Mouse (Mus musculus): Measurements from ENCODE around the gene Gm17349.

Gm17349 gene

DNA sequence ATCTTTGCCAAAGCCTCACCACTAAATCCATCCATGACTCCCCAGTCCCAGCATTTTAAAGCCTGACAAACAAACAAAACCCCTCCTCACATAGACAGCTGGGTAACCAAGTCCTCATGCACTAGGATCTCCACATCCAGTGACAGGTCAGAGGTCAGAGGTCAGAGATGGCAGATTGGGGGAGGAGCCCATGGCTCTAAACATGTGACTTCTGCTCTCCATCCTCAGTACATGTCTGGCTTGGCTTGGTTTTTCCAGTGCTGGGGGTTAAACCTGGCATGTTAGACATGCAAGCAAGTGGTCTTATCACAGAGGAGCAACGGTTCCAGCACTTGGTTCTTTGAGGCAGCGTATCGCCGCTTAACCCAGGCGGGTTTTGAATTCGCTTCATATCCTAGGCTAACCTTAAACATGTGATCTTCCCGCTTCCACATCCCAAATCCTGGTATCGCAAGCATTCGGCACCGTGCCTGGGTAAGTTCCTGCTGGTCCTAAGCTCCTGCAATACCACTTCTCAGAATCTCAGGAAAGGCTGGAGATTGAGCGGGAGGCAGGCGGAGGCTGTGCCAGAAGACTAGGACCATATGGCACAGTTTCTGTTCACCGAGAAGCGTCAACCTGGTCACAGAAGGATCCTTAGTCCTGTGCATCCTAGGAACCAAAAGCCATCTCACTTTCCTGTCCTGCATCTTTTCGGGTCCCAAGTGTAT, 44.0 kb downstream of the Gm17349 start:
- no peak for DNase-seq (ENCODE audit: inconsistent ontology term)

DNA sequence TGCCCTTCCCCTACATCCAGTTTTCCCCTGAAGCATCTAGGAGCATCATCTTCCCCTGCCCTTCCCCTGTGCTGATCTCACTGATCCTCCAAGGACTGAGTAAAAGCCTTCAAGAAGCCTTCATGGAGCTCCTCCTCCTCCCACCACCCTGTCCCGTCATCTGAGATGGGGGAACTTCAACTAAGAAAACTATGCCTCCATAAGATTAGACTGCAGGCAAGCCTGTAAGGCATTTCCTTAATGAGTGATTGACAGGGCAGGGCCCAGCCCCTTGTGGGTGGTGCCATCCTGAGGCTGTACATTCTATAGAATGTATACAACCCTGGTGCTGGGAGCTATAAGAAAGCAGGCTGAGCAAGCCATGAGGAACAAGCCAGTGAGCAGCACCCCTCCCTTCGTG, 46.9 kb downstream of the Gm17349 start:
- no peak for DNase-seq (ENCODE audit: inconsistent ontology term)

DNA sequence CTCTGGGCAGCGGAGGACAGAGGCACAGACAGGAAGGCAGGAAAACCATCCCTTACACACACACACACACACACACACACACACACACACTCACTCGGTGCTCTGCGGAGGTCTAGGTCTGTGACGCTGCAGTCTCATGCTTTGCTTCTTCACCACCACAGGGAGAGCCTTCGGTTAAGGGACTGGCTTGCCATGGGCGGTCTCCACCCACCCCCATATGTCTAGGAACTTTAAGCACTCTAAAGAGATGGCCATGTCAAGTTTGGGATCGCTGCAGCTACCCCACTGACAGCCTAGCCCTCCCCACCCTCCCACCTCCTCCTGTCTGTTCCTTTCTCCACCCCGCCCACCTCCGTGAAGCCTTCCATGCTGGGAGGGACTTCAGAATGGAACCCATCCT, 49.3 kb downstream of the Gm17349 start:
- DNase-seq (ENCODE audit: inconsistent ontology term) = no peak

DNA sequence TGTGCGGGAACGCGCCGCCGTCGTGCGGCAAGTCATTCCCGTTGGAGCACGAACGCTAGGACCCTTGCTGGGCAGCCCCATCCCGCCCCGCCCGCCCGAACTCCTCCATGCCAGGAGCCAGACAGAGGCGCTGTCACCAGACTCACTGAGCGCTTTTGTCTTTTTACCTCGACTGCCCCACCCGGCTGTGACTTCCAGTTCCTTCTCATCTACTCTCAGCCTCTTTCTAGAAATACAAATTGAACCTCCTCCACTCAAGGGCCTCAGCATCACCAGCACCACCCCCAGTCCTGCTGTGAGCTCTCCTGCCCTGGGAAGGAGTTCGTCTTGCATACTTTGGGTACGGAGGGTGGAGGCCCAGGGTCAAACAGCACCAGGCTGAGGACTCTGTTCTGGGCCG, 51.4 kb downstream of the Gm17349 start:
- no peak for DNase-seq (ENCODE audit: inconsistent ontology term)

DNA sequence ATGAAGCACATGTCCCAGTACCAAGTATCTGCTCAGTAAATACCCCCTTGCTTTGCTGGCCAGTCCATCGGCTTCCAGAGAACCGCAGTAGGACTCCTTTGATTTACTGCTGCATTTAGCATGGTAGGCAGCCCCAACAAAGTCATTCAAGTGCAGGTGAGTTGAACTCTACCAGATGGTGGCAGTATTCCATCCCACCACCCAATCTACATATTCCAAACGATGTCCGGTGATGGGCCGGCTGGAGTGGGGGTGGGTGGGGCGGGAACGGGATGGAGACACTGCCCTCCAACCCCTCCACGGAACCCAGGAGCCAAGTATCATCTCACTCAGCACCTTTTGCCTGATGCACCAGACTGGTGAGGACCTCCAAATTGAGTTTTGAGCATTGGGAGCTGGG, 52.0 kb downstream of the Gm17349 start:
- DNase-seq (ENCODE audit: inconsistent ontology term) = no peak
